Comparison of ENCODE assay signal across 7 mouse cellular contexts in the genomic region with DNA sequence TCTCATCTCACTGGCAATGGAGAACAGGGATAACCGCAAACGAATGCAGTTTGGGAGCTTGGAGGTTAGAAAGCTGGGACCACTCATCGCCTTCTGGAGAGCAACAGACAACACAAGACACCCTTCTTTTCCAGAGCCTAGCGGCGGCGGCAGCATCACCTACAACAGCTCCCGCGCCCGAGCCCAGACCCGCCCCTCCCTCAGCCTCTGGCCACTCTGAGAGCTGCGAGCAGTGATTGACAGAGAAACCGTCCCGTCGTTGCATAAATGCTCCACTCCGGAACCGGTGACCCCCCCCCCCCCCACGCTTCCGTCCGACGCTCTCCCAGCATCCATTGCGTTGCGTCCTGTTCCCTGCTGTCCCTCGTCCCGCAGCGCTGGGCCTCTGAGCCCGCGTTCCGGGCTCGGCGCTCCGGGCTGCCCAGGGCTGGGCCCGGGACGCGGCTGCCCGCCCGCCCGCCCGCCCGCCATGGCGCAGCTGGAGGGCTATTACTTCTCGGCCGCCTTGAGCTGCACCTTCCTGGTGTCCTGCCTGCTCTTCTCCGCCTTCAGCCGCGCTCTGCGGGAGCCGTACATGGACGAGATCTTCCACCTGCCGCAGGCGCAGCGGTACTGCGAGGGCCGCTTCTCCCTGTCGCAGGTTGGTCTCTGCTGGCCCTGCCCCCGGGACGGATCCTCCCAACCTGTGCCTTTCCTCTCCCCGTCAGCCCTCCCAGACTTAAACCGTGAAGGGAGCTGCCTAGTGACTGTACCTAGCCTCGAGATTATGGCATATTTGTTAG. TPM values are rescaled to one million over a fixed set of nuclear protein-coding genes. Genes with fewer than 3 reads are reported as not detected.
DNase-seq lines count a peak whose midpoint lies in the region; ATAC-seq lines count a peak whose summit lies in the region.

Alg10b (plus strand) TSS at position 343 of the 782 bp plus-strand sequence.

- no peaks in the 10 kb centered on the region for H3K4me1 ChIP-seq in embryonic facial prominence, embryonic 11.5 days (ENCODE audit: control insufficient read depth, insufficient read depth, low read length)
- no peaks in the 10 kb centered on the region for H3K4me1 ChIP-seq in limb, embryonic 11.5 days (ENCODE audit: control insufficient read depth, insufficient read depth, low read length)
- peaks cover 12% of the 10 kb centered on the region for H3K4me1 ChIP-seq in midbrain, embryonic 14.5 days (ENCODE audit: control insufficient read depth, insufficient read depth, low read length)

- H3K27me3 ChIP-seq in embryonic facial prominence, embryonic 11.5 days (ENCODE audit: control insufficient read depth, insufficient read depth, low read length) = no peaks in the 10 kb centered on the region
- no peaks in the 10 kb centered on the region for H3K27me3 ChIP-seq in limb, embryonic 11.5 days (ENCODE audit: control insufficient read depth, insufficient read depth, low read length)
- H3K27me3 ChIP-seq in midbrain, embryonic 14.5 days (ENCODE audit: control insufficient read depth, insufficient read depth, low read length) = no peaks in the 10 kb centered on the region

- peak within 1 kb of the TSS; percentile 92 for H3K9ac ChIP-seq in embryonic facial prominence, embryonic 11.5 days (replicated peaks; ENCODE audit: low read length)
- H3K9ac ChIP-seq in limb, embryonic 11.5 days (ENCODE audit: low read length) = peak within 1 kb of the TSS; percentile 95
- H3K9ac ChIP-seq in midbrain, embryonic 14.5 days (replicated peaks; ENCODE audit: low read length) = peak within 1 kb of the TSS; percentile 95

- H3K9me3 ChIP-seq in embryonic facial prominence, embryonic 11.5 days (replicated peaks; ENCODE audit: control insufficient read depth, low read length) = no peaks in the 10 kb centered on the region
- no peaks in the 10 kb centered on the region for H3K9me3 ChIP-seq in limb, embryonic 11.5 days (ENCODE audit: control insufficient read depth, low read length)
- no peaks in the 10 kb centered on the region for H3K9me3 ChIP-seq in midbrain, embryonic 14.5 days (ENCODE audit: control insufficient read depth, low read length)

- H3K4me3 ChIP-seq in embryonic facial prominence, embryonic 11.5 days (ENCODE audit: low read depth, low read length) = peak within 1 kb of the TSS; percentile 90
- peak within 1 kb of the TSS; percentile 80 for H3K4me3 ChIP-seq in limb, embryonic 11.5 days (ENCODE audit: low read depth, low read length)
- H3K4me3 ChIP-seq in midbrain, embryonic 14.5 days (replicated peaks; ENCODE audit: low read depth, low read length) = peak within 1 kb of the TSS; percentile 93

- H3K27ac ChIP-seq in embryonic facial prominence, embryonic 11.5 days (replicated peaks; ENCODE audit: low read depth, low read length) = peak within 1 kb of the TSS; percentile 78
- peak within 1 kb of the TSS; percentile 42; the same call in 1 of the 2 replicates for H3K27ac ChIP-seq in limb, embryonic 11.5 days (replicated peaks; ENCODE audit: low read depth, low read length)
- H3K27ac ChIP-seq in midbrain, embryonic 14.5 days (replicated peaks; ENCODE audit: low read depth, low read length) = peak within 1 kb of the TSS; percentile 90

- H3K4me2 ChIP-seq in embryonic facial prominence, embryonic 11.5 days (ENCODE audit: low read depth, low read length) = peak within 1 kb of the TSS; percentile 67
- H3K4me2 ChIP-seq in limb, embryonic 11.5 days (ENCODE audit: low read depth, severe bottlenecking) = peak within 1 kb of the TSS; percentile 67
- H3K4me2 ChIP-seq in midbrain, embryonic 14.5 days (ENCODE audit: low read length) = peak within 1 kb of the TSS; percentile 82

- under 1% methylated on average over 59 of the region's 59 CpGs for WGBS in embryonic facial prominence, embryonic 11.5 days
- under 1% methylated on average over 46 of the region's 59 CpGs for WGBS in limb, embryonic 11.5 days
- under 1% methylated on average over 59 of the region's 59 CpGs for WGBS in midbrain, embryonic 14.5 days

- DNase-seq in adrenal gland, postnatal 14 days = peak; percentile 93
- DNase-seq in embryonic facial prominence, embryonic 11.5 days (ENCODE audit: low spot score) = peak; percentile 96
- peak; percentile 78 for DNase-seq in kidney, adult 18-20 months
- DNase-seq in limb, embryonic 11.5 days (ENCODE audit: low spot score) = peak; percentile 89
- DNase-seq in midbrain, embryonic 14.5 days = peak; percentile 97
- DNase-seq in spleen, adult 18-20 months = peak; percentile 66 to 69

- peaks cover 2% of the 10 kb centered on the region; the same call in 1 of the 2 replicates for H3K36me3 ChIP-seq in embryonic facial prominence, embryonic 11.5 days (replicated peaks; ENCODE audit: control insufficient read depth, insufficient read depth, low read depth, low read length)
- peaks cover 9% of the 10 kb centered on the region for H3K36me3 ChIP-seq in limb, embryonic 11.5 days (ENCODE audit: control insufficient read depth, insufficient read depth, low read length)
- H3K36me3 ChIP-seq in midbrain, embryonic 14.5 days (ENCODE audit: control insufficient read depth, insufficient read depth, low read length) = peaks cover 23% of the 10 kb centered on the region

- ATAC-seq in embryonic facial prominence, embryonic 11.5 days (replicated peaks; ENCODE audit: insufficient number of reproducible peaks, low FRiP score, low TSS enrichment, low read depth) = peak; percentile 99
- peak; percentile 98 for ATAC-seq in granulocyte monocyte progenitor cell, adult 5-6 weeks (replicated peaks; ENCODE audit: poor library complexity, severe bottlenecking)
- ATAC-seq in limb, embryonic 11.5 days (ENCODE audit: insufficient number of reproducible peaks, low FRiP score, low TSS enrichment, low read depth) = peak; percentile 100
- ATAC-seq in midbrain, embryonic 14.5 days (ENCODE audit: low FRiP score, low TSS enrichment) = peak; percentile 99

RNA-seq across cellular contexts. Expression of gene Alg10b, which starts in this region (rescaled TPM):
- total RNA-seq in adrenal gland, postnatal 14 days (2021) = 26.5 and 26.6 TPM in 2 replicates
- 50.8 and 55.8 TPM in 2 replicates for polyA plus RNA-seq in embryonic facial prominence, embryonic 11.5 days (2014; fragmentation: Nextera tagmentation; extraction: Ambion mirVana)
- total RNA-seq in granulocyte monocyte progenitor cell, adult 5-6 weeks (2014; fragmentation: Nextera tagmentation) = 35.0 and 35.1 TPM in 2 replicates
- total RNA-seq in granulocyte monocyte progenitor cell, adult 5-6 weeks (2017) = 34.0 and 39.2 TPM in 2 replicates
- 45.2 and 51.4 TPM in 2 replicates for polyA plus RNA-seq in limb, embryonic 11.5 days (2014; fragmentation: Nextera tagmentation; extraction: Ambion mirVana)
- polyA plus RNA-seq in midbrain, embryonic 14.5 days (2014; fragmentation: Nextera tagmentation; extraction: Ambion mirVana) = 58.8 and 63.8 TPM in 2 replicates

Comparison
In these comparisons a context has a peak if more than half of its experiments do, and no peak if none do; other contexts are left out.
1. Peak in every context shown above with its lines: DNase-seq, ATAC-seq, H3K4me3 ChIP-seq and H3K27ac ChIP-seq.